ENCODE assay signal across 23 mouse cellular contexts in genomic region chr11:62977176-62977575, GRCm38 (mm10). TPM values are rescaled to one million over a fixed set of nuclear protein-coding genes. Genes with fewer than 3 reads are reported as not detected.
DNase-seq lines count a peak whose midpoint lies in the region; ATAC-seq lines count a peak whose summit lies in the region.
"Had no signal": no experiment of that assay in that cellular context is flagged by ENCODE, and none has a peak within 500 bp of the region (broad histone marks: within the 10 kb centered on the region; RNA-seq: fewer than 3 reads in every experiment).

No protein-coding gene starts in this region.

- no peak for DNase-seq in cerebellum, adult 8-10 months
- DNase-seq in heart, adult 11 months, result peak; percentile 58
- DNase-seq in heart, embryonic 10.5 days (ENCODE audit: low spot score), result no peak
- peak; percentile 80 for DNase-seq in brain, adult 2 months (ENCODE audit: low read depth, low spot score)
- DNase-seq in fibroblast of lung, adult 2 months (ENCODE audit: low read depth), result peak; percentile 48
- DNase-seq: adrenal gland, postnatal 14 days; gastrocnemius, postnatal 14 days; heart, postnatal 10 days; heart, postnatal 4 days; kidney, adult 11 months had no signal

- ATAC-seq in cerebellum, adult (ENCODE audit: insufficient number of reproducible peaks, low FRiP score, low TSS enrichment), result peak; percentile 49; the same call in 1 of the 2 replicates
- no peak for ATAC-seq in intestine, embryonic 15.5 days
- ATAC-seq: activated CD4-positive, CD25-positive, alpha-beta regulatory T cell, adult 4 months; forebrain, embryonic 16.5 days; hindbrain, embryonic 16.5 days; inflammation-experienced regulatory T-cells, adult 6 months; Patski had no signal

- H3K4me2 ChIP-seq in intestine, embryonic 15.5 days (replicated peaks), result no peak overlapping the region
- H3K4me2 ChIP-seq: embryonic facial prominence, embryonic 12.5 days; forebrain, embryonic 12.5 days; hindbrain, embryonic 12.5 days had no signal

- WGBS in heart, embryonic 10.5 days, result 86% methylated on average over 1 of the region's 1 CpGs
- WGBS in intestine, embryonic 15.5 days, result 55% methylated on average over 1 of the region's 1 CpGs

- no peak overlapping the region for H3K27ac ChIP-seq in heart, embryonic 10.5 days
- no peak overlapping the region for H3K27ac ChIP-seq in intestine, embryonic 15.5 days
- H3K27ac ChIP-seq: embryonic facial prominence, embryonic 12.5 days; forebrain, embryonic 12.5 days; hindbrain, embryonic 12.5 days had no signal

- no peak overlapping the region for H3K9ac ChIP-seq in intestine, embryonic 15.5 days
- H3K9ac ChIP-seq: embryonic facial prominence, embryonic 12.5 days; forebrain, embryonic 12.5 days; hindbrain, embryonic 12.5 days had no signal

- no peaks in the 10 kb centered on the region for H3K9me3 ChIP-seq in heart, embryonic 10.5 days
- H3K9me3 ChIP-seq in intestine, embryonic 15.5 days, result no peaks in the 10 kb centered on the region
- H3K9me3 ChIP-seq: embryonic facial prominence, embryonic 12.5 days; forebrain, embryonic 12.5 days had no signal

- H3K27me3 ChIP-seq in heart, embryonic 10.5 days (ENCODE audit: insufficient read depth, poor library complexity, severe bottlenecking), result no peaks in the 10 kb centered on the region
- no peaks in the 10 kb centered on the region for H3K27me3 ChIP-seq in intestine, embryonic 15.5 days (replicated peaks)
- H3K27me3 ChIP-seq: embryonic facial prominence, embryonic 12.5 days; forebrain, embryonic 12.5 days; hindbrain, embryonic 12.5 days; Patski had no signal

- peaks cover 5% of the 10 kb centered on the region; the same call in 1 of the 2 replicates for H3K4me1 ChIP-seq in heart, embryonic 10.5 days
- no peaks in the 10 kb centered on the region for H3K4me1 ChIP-seq in intestine, embryonic 15.5 days (replicated peaks)
- H3K4me1 ChIP-seq: forebrain, embryonic 12.5 days had no signal

- H3K4me3 ChIP-seq in heart, embryonic 10.5 days, result no peak overlapping the region
- no peak overlapping the region for H3K4me3 ChIP-seq in intestine, embryonic 15.5 days (replicated peaks)
- H3K4me3 ChIP-seq: embryonic facial prominence, embryonic 12.5 days; forebrain, embryonic 12.5 days; hindbrain, embryonic 12.5 days had no signal

- no peaks in the 10 kb centered on the region for H3K36me3 ChIP-seq in heart, embryonic 10.5 days
- H3K36me3 ChIP-seq in intestine, embryonic 15.5 days, result no peaks in the 10 kb centered on the region
- H3K36me3 ChIP-seq: embryonic facial prominence, embryonic 12.5 days; forebrain, embryonic 12.5 days; hindbrain, embryonic 12.5 days had no signal

RNA-seq across cellular contexts. Expression of gene Cdrt4, which starts 26.2 kb away (rescaled TPM):
- 0.31 TPM in 1 of 2 replicates, not detected in the other for polyA plus RNA-seq in heart, embryonic 10.5 days (2016; fragmentation: Nextera tagmentation; extraction: Ambion mirVana)
- not detected in 2 replicates for polyA plus RNA-seq in intestine, embryonic 15.5 days (2015; fragmentation: Nextera tagmentation; extraction: Ambion mirVana)
- polyA plus RNA-seq: activated CD4-positive, CD25-positive, alpha-beta regulatory T cell, adult 4 months; C2C12; cortical plate, adult 2 months; forebrain, embryonic 12.5 days; forebrain, embryonic 16.5 days; heart, embryonic 14.5 days; hindbrain, embryonic 12.5 days; inflammation-experienced regulatory T-cells, adult 6 months; Patski had no signal

Comparison
In these comparisons a context has a peak if more than half of its experiments do, and no peak if none do; other contexts are left out.
1. DNase-seq: peak in heart, adult 11 months (single experiment), brain, adult 2 months (single experiment) and fibroblast of lung, adult 2 months (single experiment); none in cerebellum, adult 8-10 months (single experiment) and heart, embryonic 10.5 days (single experiment).